Mouse (Mus musculus): ENCODE measurements at regions not wholly inside any gene's neighbourhood (a gene's known extent, or its start where the extent isn't known, plus 50 kb on each side); places are given as distances from the start of the nearest gene placed in this dataset.
"Not testable (repeated sequence)": the region's sequence is repeated elsewhere in the genome, so short reads cannot be mapped to it uniquely, and the experiment has no call there.

- intact Hi-C loops (cut with DNase I); DNase-seq (ENCODE audit: low spot score in 2 of 2): not testable (repeated sequence)
Measured at GRCm38 (mm10) chr5:109842186-109842978, 80.8 kb upstream of the Gm15446 start.

GRCm38 (mm10) chr5:109844236-109844635 is 79.0 kb upstream of the Gm15446 start:
- intact Hi-C loops (cut with DNase I); DNase-seq (ENCODE audit: low spot score in 2 of 2): not testable (repeated sequence)

GRCm38 (mm10) chr5:109844753-109845186 is 78.4 kb upstream of the Gm15446 start:
- intact Hi-C loops (cut with DNase I), result no loop called here
- peak in 1 of 2 experiments; percentile 3 for DNase-seq (ENCODE audit: low spot score in 2 of 2)

GRCm38 (mm10) chr5:109851225-109851624 is 72.0 kb upstream of the Gm15446 start:
- DNase-seq (ENCODE audit: low spot score in 2 of 2); intact Hi-C loops (cut with DNase I): not testable (repeated sequence)

- intact Hi-C loops (cut with DNase I), result no loop called here
Measured at GRCm38 (mm10) chr5:109860402-109860801, 62.8 kb upstream of the Gm15446 start.

GRCm38 (mm10) chr5:109864517-109864916 is 58.7 kb upstream of the Gm15446 start:
- intact Hi-C loops (cut with DNase I); DNase-seq (ENCODE audit: low spot score in 2 of 2): not testable (repeated sequence)

More at GRCm38 (mm10) chr5:109860402-109860801, 62.8 kb upstream of the Gm15446 start:
- DNase-seq (ENCODE audit: low spot score in 2 of 2), result no peak

GRCm38 (mm10) chr5:109865628-109866027 is 57.6 kb upstream of the Gm15446 start:
- intact Hi-C loops (cut with DNase I), result no loop called here
- DNase-seq (ENCODE audit: low spot score in 2 of 2), result no peak

- intact Hi-C loops (cut with DNase I), result no loop called here
- peak; percentile 83 to 88 for DNase-seq (ENCODE audit: low spot score in 2 of 2)
Measured at GRCm38 (mm10) chr5:109866337-109867126, 56.7 kb upstream of the Gm15446 start.

GRCm38 (mm10) chr5:109867221-109867620 is 56.0 kb upstream of the Gm15446 start:
- intact Hi-C loops (cut with DNase I), result not testable (repeated sequence)
- DNase-seq (ENCODE audit: low spot score in 2 of 2), result peak in 1 of 2 experiments; percentile 2

Data from left cerebral cortex, postnatal 14 days (tissue).